Mouse (Mus musculus) limb, embryonic 15.5 days (tissue): ENCODE results near the gene Gm20538. TPM values are rescaled to one million over a fixed set of nuclear protein-coding genes. Genes with fewer than 3 reads are reported as not detected.
A peak's percentile ranks its signal among the peaks of the same experiment; 100 is the strongest.

Experiments
- ATAC-seq: fragments of 200-750 bp; cut with Nextera tagmentation; 2 replicates; pipeline ENCODE4 v1.8.0; 2017; ENCODE audit warnings: low read depth, moderate TSS enrichment; ENCODE audit not compliant: insufficient number of reproducible peaks, low FRiP score, low TSS enrichment
- H3K27ac ChIP-seq: fragments of 300-500 bp; sonication (generic); 2 replicates; pipeline ENCODE4 v1.5.1; 2015; ENCODE audit warnings: moderate library complexity, mild to moderate bottlenecking, inconsistent platforms
- H3K27me3 ChIP-seq: fragments of 300-500 bp; sonication (generic); 2 replicates; pipeline ENCODE4 v1.6.1; 2015; ENCODE audit warnings: inconsistent platforms
- H3K36me3 ChIP-seq: fragments of 300-500 bp; sonication (generic); 2 replicates; pipeline ENCODE4 v1.6.1; 2015; ENCODE audit warnings: inconsistent platforms
- H3K4me1 ChIP-seq: fragments of 300-500 bp; sonication (generic); 2 replicates; pipeline ENCODE4 v1.6.1; 2015; ENCODE audit warnings: inconsistent platforms
- H3K4me2 ChIP-seq: fragments of 300-500 bp; sonication (generic); 2 replicates; pipeline ENCODE4 v1.6.1; 2015; ENCODE audit warnings: mild to moderate bottlenecking, inconsistent platforms
- H3K4me3 ChIP-seq: fragments of 300-500 bp; sonication (generic); 2 replicates; pipeline ENCODE4 v1.5.1; 2015; ENCODE audit warnings: mild to moderate bottlenecking, inconsistent platforms
- H3K9ac ChIP-seq: fragments of 300-500 bp; sonication (generic); 2 replicates; pipeline ENCODE4 v1.6.1; 2015; ENCODE audit warnings: inconsistent platforms
- H3K9me3 ChIP-seq: fragments of 300-500 bp; sonication (generic); 2 replicates; pipeline ENCODE4 v1.6.1; 2016; ENCODE audit warnings: inconsistent platforms
- WGBS: fragments of 180-500 bp; shearing (Covaris S2); methylation state at CpG from one replicate; pipeline ENCODE4 v1.1.7; 2015; 5-methylcytosine and 5-hydroxymethylcytosine counted together
- polyA plus RNA-seq: library from polyadenylated mRNA; unstranded; fragments of >200 nt; fragmentation: Nextera tagmentation; extraction: Ambion mirVana; gene quantifications from 2 replicates; pipeline ENCODE4 v1.2.1, GENCODE M21; 2015

Gm20538 gene
- polyA plus RNA-seq, 1 experiment from 2014 or later: not detected

- Histone ChIP-seq H3K36me3 (peaks cover 27% of the 10 kb centered on the region), H3K27ac (peak within 1 kb of the TSS; percentile 85), H3K9me3 (no peaks in the 10 kb centered on the region), H3K27me3 (no peaks in the 10 kb centered on the region), H3K9ac (peak within 1 kb of the TSS; percentile 62), H3K4me1 (peaks cover 24% of the 10 kb centered on the region), H3K4me3 (peak within 1 kb of the TSS; percentile 81), H3K4me2 (peak within 1 kb of the TSS; percentile 70)
- ATAC-seq: peak; percentile 92
- WGBS: under 1% methylated on average over 33 of the region's 33 CpGs
Observed at GRCm38 (mm10) chr19:44562652-44563206, 10.1 kb upstream of the Gm20538 start, which contains the start of gene Hif1an. TSS of gene Hif1an (plus strand) at chr19:44562850.

- H3K4me1 ChIP-seq: peaks cover 12% of the 10 kb centered on the region
- ATAC-seq: peak; percentile 69; the same call in 1 of the 2 replicates
- WGBS: under 1% methylated on average over 50 of the region's 50 CpGs
- H3K4me3 ChIP-seq: peak within 1 kb of the TSS; percentile 71
- peaks cover 34% of the 10 kb centered on the region for H3K36me3 ChIP-seq
- H3K27ac ChIP-seq: peak within 1 kb of the TSS; percentile 48
- peak within 1 kb of the TSS; percentile 76 for H3K4me2 ChIP-seq
- peak within 1 kb of the TSS; percentile 87 for H3K9ac ChIP-seq
- H3K9me3 ChIP-seq: no peaks in the 10 kb centered on the region
- H3K27me3 ChIP-seq: no peaks in the 10 kb centered on the region
Observed at GRCm38 (mm10) chr19:44554861-44555590, 2.4 kb upstream of the Gm20538 start, which contains the start of gene Ndufb8. TSS of gene Ndufb8 (minus strand) at chr19:44555440.

GRCm38 (mm10) chr19:44554490-44554860 is 1.8 kb upstream of the Gm20538 start:
- Histone ChIP-seq H3K4me1 (peaks cover 12% of the 10 kb centered on the region), H3K9me3 (no peaks in the 10 kb centered on the region), H3K36me3 (peaks cover 40% of the 10 kb centered on the region), H3K9ac (peak overlapping the region; percentile 87), H3K27me3 (no peaks in the 10 kb centered on the region), H3K27ac (no peak overlapping the region), H3K4me2 (peak overlapping the region; percentile 76), H3K4me3 (peak overlapping the region; percentile 71)
- ATAC-seq: no peak
- 4% methylated on average over 8 of the region's 8 CpGs for WGBS

- Histone ChIP-seq H3K27ac (no peak overlapping the region), H3K9ac (no peak overlapping the region), H3K4me2 (no peak overlapping the region), H3K27me3 (no peaks in the 10 kb centered on the region), H3K9me3 (no peaks in the 10 kb centered on the region), H3K4me1 (peaks cover 12% of the 10 kb centered on the region), H3K4me3 (no peak overlapping the region), H3K36me3 (peaks cover 52% of the 10 kb centered on the region)
- 95% methylated on average over 4 of the region's 4 CpGs for WGBS
- ATAC-seq: no peak
Observed at GRCm38 (mm10) chr19:44553286-44553685, 655 bp upstream of the Gm20538 start.

- H3K27me3 ChIP-seq: peaks cover 22% of the 10 kb centered on the region
- H3K9me3 ChIP-seq: no peaks in the 10 kb centered on the region
- peak within 1 kb of the TSS; percentile 43 for H3K4me3 ChIP-seq
- ATAC-seq: no peak
- no peak within 1 kb of the TSS for H3K27ac ChIP-seq
- 2% methylated on average over 45 of the region's 47 CpGs for WGBS
- H3K4me2 ChIP-seq: peak within 1 kb of the TSS; percentile 59
- peaks cover 8% of the 10 kb centered on the region for H3K4me1 ChIP-seq
- H3K9ac ChIP-seq: no peak within 1 kb of the TSS
- H3K36me3 ChIP-seq: peaks cover 28% of the 10 kb centered on the region
Observed at GRCm38 (mm10) chr19:44545321-44546041, 7.2 kb downstream of the Gm20538 start, which contains the start of gene Sec31b. TSS of gene Sec31b (minus strand) at chr19:44545864.

- Histone ChIP-seq H3K9me3 (no peaks in the 10 kb centered on the region), H3K27ac (no peak overlapping the region), H3K36me3 (peaks cover 21% of the 10 kb centered on the region), H3K9ac (no peak overlapping the region), H3K27me3 (peaks cover 22% of the 10 kb centered on the region), H3K4me3 (peak overlapping the region; percentile 43; the same call in 1 of the 2 replicates), H3K4me1 (peaks cover 8% of the 10 kb centered on the region), H3K4me2 (peak overlapping the region; percentile 59; the same call in 1 of the 2 replicates)
- ATAC-seq: no peak
- 4% methylated on average over 13 of the region's 13 CpGs for WGBS
Observed at GRCm38 (mm10) chr19:44544775-44545174, 7.9 kb downstream of the Gm20538 start.

GRCm38 (mm10) chr19:44544372-44544771 is 8.3 kb downstream of the Gm20538 start:
- no peak for ATAC-seq
- H3K9ac ChIP-seq: no peak overlapping the region
- no peaks in the 10 kb centered on the region for H3K9me3 ChIP-seq
- peaks cover 22% of the 10 kb centered on the region for H3K27me3 ChIP-seq
- peaks cover 8% of the 10 kb centered on the region for H3K4me1 ChIP-seq
- no peak overlapping the region for H3K27ac ChIP-seq
- peaks cover 17% of the 10 kb centered on the region for H3K36me3 ChIP-seq
- H3K4me3 ChIP-seq: no peak overlapping the region
- H3K4me2 ChIP-seq: no peak overlapping the region
- WGBS: 66% methylated on average over 10 of the region's 10 CpGs

- WGBS: 83% methylated on average over 8 of the region's 8 CpGs
Observed at GRCm38 (mm10) chr19:44542694-44543178, 9.9 kb downstream of the Gm20538 start.

GRCm38 (mm10) chr19:44537416-44537815 is 15.2 kb downstream of the Gm20538 start:
- H3K27ac ChIP-seq: no peak overlapping the region
- H3K9me3 ChIP-seq: no peaks in the 10 kb centered on the region
- no peaks in the 10 kb centered on the region for H3K4me1 ChIP-seq
- no peaks in the 10 kb centered on the region for H3K27me3 ChIP-seq
- 78% methylated on average over 8 of the region's 8 CpGs for WGBS
- H3K36me3 ChIP-seq: no peaks in the 10 kb centered on the region
- no peak overlapping the region for H3K4me3 ChIP-seq
- no peak overlapping the region for H3K9ac ChIP-seq
- H3K4me2 ChIP-seq: no peak overlapping the region
- ATAC-seq: no peak

More at GRCm38 (mm10) chr19:44542694-44543178, 9.9 kb downstream of the Gm20538 start:
- Histone ChIP-seq H3K36me3 (0 out of 2 replicates have a peak, but pooled peaks cover under 1% of the 10 kb centered on the region), H3K4me3 (no peak overlapping the region), H3K27me3 (peaks cover 22% of the 10 kb centered on the region), H3K4me1 (peaks cover 8% of the 10 kb centered on the region), H3K9ac (no peak overlapping the region), H3K4me2 (no peak overlapping the region), H3K9me3 (no peaks in the 10 kb centered on the region), H3K27ac (no peak overlapping the region)
- no peak for ATAC-seq

- no peak overlapping the region for H3K4me3 ChIP-seq
- no peaks in the 10 kb centered on the region for H3K9me3 ChIP-seq
- no peaks in the 10 kb centered on the region for H3K4me1 ChIP-seq
- H3K4me2 ChIP-seq: no peak overlapping the region
- H3K27me3 ChIP-seq: no peaks in the 10 kb centered on the region; the same call in 1 of the 2 replicates
- ATAC-seq: no peak
- H3K9ac ChIP-seq: no peak overlapping the region
- WGBS: 33% methylated on average over 3 of the region's 3 CpGs
- no peak overlapping the region for H3K27ac ChIP-seq
- H3K36me3 ChIP-seq: no peaks in the 10 kb centered on the region
Observed at GRCm38 (mm10) chr19:44535376-44535775, 17.3 kb downstream of the Gm20538 start.

GRCm38 (mm10) chr19:44530018-44530417 is 22.6 kb downstream of the Gm20538 start:
- Histone ChIP-seq H3K9me3 (no peaks in the 10 kb centered on the region), H3K4me2 (no peak overlapping the region), H3K36me3 (no peaks in the 10 kb centered on the region), H3K27ac (no peak overlapping the region), H3K4me1 (no peaks in the 10 kb centered on the region), H3K4me3 (no peak overlapping the region), H3K27me3 (no peaks in the 10 kb centered on the region; the same call in 1 of the 2 replicates), H3K9ac (no peak overlapping the region)
- WGBS: 79% methylated on average over 6 of the region's 6 CpGs
- no peak for ATAC-seq
